Mouse (Mus musculus): ENCODE data around the gene Adamts6.

Adamts6 gene

GRCm38 (mm10) chr13:104468061-104468460 lies 180.4 kb downstream of the Adamts6 start:
- no peak for DNase-seq (ENCODE audit: low spot score)

- DNase-seq (ENCODE audit: low spot score) = no peak
Measured at GRCm38 (mm10) chr13:104476285-104476956, 188.8 kb downstream of the Adamts6 start.

GRCm38 (mm10) chr13:104482426-104483089 lies 194.9 kb downstream of the Adamts6 start:
- DNase-seq (ENCODE audit: low spot score) = no peak

- no peak for DNase-seq (ENCODE audit: low spot score)
Measured at GRCm38 (mm10) chr13:104483111-104483722, 195.6 kb downstream of the Adamts6 start.

GRCm38 (mm10) chr13:104491046-104491811 lies 203.6 kb downstream of the Adamts6 start:
- DNase-seq (ENCODE audit: low spot score) = no peak

- DNase-seq (ENCODE audit: low spot score) = no peak
Measured at GRCm38 (mm10) chr13:104493466-104493993, 205.9 kb downstream of the Adamts6 start.

GRCm38 (mm10) chr13:104494200-104494873 lies 206.7 kb downstream of the Adamts6 start:
- no peak for DNase-seq (ENCODE audit: low spot score)

- no peak for DNase-seq (ENCODE audit: low spot score)
Measured at GRCm38 (mm10) chr13:104497592-104497991, 210.0 kb downstream of the Adamts6 start.

- no peak for DNase-seq (ENCODE audit: low spot score)
Measured at GRCm38 (mm10) chr13:104498669-104499068, 211.0 kb downstream of the Adamts6 start.

GRCm38 (mm10) chr13:104499116-104500040 lies 211.7 kb downstream of the Adamts6 start:
- no peak for DNase-seq (ENCODE audit: low spot score)

GRCm38 (mm10) chr13:104502406-104502805 lies 214.8 kb downstream of the Adamts6 start:
- DNase-seq (ENCODE audit: low spot score) = no peak

- no peak for DNase-seq (ENCODE audit: low spot score)
Measured at GRCm38 (mm10) chr13:104504043-104504442, 216.4 kb downstream of the Adamts6 start.

- DNase-seq (ENCODE audit: low spot score) = no peak
Measured at GRCm38 (mm10) chr13:104506165-104506875, 218.7 kb downstream of the Adamts6 start.

- DNase-seq (ENCODE audit: low spot score) = no peak
Measured at GRCm38 (mm10) chr13:104507671-104508070, 220.0 kb downstream of the Adamts6 start.

GRCm38 (mm10) chr13:104509561-104510493 lies 222.2 kb downstream of the Adamts6 start:
- DNase-seq (ENCODE audit: low spot score) = no peak

- DNase-seq (ENCODE audit: low spot score) = no peak
Measured at GRCm38 (mm10) chr13:104510766-104511165, 223.1 kb downstream of the Adamts6 start.

GRCm38 (mm10) chr13:104515054-104515453 lies 227.4 kb downstream of the Adamts6 start:
- no peak for DNase-seq (ENCODE audit: low spot score)

- DNase-seq (ENCODE audit: low spot score) = no peak
Measured at GRCm38 (mm10) chr13:104516146-104516545, 228.5 kb downstream of the Adamts6 start.

Measured in ovary, postnatal 10 days (tissue).